ENCODE assay signal across 8 mouse cellular contexts in the genomic region with DNA sequence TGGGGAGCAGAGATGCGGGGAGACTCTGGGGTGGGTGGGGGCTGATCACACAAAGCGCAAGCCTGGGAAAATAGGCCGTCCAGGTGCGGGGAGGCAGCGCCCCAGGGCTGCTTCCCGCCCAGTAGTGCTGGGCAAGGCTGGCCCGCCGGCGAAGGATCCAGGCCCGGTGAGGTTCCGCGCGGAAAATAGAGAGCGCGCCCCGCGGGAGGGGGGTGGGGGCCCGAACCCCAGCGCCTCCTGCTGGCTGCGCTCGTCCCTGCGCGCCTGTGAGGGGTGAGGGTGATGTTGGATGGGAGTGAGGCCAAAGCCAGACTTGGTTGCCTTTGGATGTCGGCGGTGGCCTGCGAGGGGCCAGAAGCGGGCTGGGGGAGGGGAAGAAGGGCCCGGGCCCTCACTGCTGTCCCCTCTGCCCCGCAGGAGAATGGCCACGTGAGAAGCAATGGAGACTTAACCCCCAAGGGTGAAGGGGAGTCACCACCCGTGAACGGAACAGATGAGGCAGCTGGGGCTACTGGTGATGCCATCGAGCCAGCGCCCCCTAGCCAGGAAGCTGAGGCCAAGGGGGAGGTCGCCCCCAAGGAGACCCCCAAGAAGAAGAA. TPM values are rescaled to one million over a fixed set of nuclear protein-coding genes. Genes with fewer than 3 reads are reported as not detected.
DNase-seq lines count a peak whose midpoint lies in the region; ATAC-seq and TF ChIP-seq lines count a peak whose summit lies in the region.

No protein-coding gene starts in this region.

- ATAC-seq in intestine, postnatal 0 days: peak; percentile 58
- ATAC-seq in lung, postnatal 0 days: peak; percentile 66

- TF ChIP-seq CTCF in brain, embryonic 14.5 days (IDR thresholded peaks at IDR 0.05; ENCODE audit: borderline replicate concordance, extremely low read depth, insufficient read depth, insufficient read length): peak; percentile 82
- TF ChIP-seq CTCF in intestine, postnatal 0 days (IDR thresholded peaks at IDR 0.05; ENCODE audit: low read depth): peak; percentile 89
- peak; percentile 90 for TF ChIP-seq CTCF in lung, postnatal 0 days (IDR thresholded peaks at IDR 0.05)

- H3K4me3 ChIP-seq in intestine, postnatal 0 days (ENCODE audit: low read depth, low read length): peak overlapping the region; percentile 84
- peak overlapping the region; percentile 91 for H3K4me3 ChIP-seq in lung, postnatal 0 days (ENCODE audit: low read depth, low read length)

- peak overlapping the region; percentile 76 for H3K27ac ChIP-seq in intestine, postnatal 0 days (ENCODE audit: low read depth, low read length)
- H3K27ac ChIP-seq in lung, postnatal 0 days (ENCODE audit: low read length): peak overlapping the region; percentile 80

- H3K4me1 ChIP-seq in intestine, postnatal 0 days (replicated peaks; ENCODE audit: control insufficient read depth, insufficient read depth, low read length): 0 out of 2 replicates have a peak, but pooled peaks cover under 1% of the 10 kb centered on the region
- H3K4me1 ChIP-seq in lung, postnatal 0 days (ENCODE audit: insufficient read depth, low read depth, low read length): no peaks in the 10 kb centered on the region

- TF ChIP-seq POLR2A in brain, embryonic 14.5 days (IDR thresholded peaks at IDR 0.05; ENCODE audit: borderline replicate concordance, extremely low read depth, insufficient read depth, insufficient read length, poor library complexity, severe bottlenecking): no peak

- peaks cover 26% of the 10 kb centered on the region for H3K36me3 ChIP-seq in intestine, postnatal 0 days (ENCODE audit: control insufficient read depth, insufficient read depth)
- no peaks in the 10 kb centered on the region for H3K36me3 ChIP-seq in lung, postnatal 0 days (ENCODE audit: insufficient read depth, low read length)

- H3K27me3 ChIP-seq in intestine, postnatal 0 days (replicated peaks; ENCODE audit: control insufficient read depth, insufficient read depth, low read length): no peaks in the 10 kb centered on the region
- no peaks in the 10 kb centered on the region for H3K27me3 ChIP-seq in lung, postnatal 0 days (replicated peaks; ENCODE audit: insufficient read depth, low read length)

- no peak for TF ChIP-seq EP300 in lung, postnatal 0 days (IDR thresholded peaks at IDR 0.05)

- DNase-seq in left cerebral cortex, postnatal 14 days (ENCODE audit: low spot score in 2 of 2): peak; percentile 52 to 68
- no peak for DNase-seq in left cerebral cortex, adult 11 months (ENCODE audit: low spot score)
- DNase-seq in brain, embryonic 14.5 days (ENCODE audit: low read depth): peak; percentile 78
- DNase-seq in gastrocnemius, postnatal 4 days (ENCODE audit: low spot score in 2 of 2): peak; percentile 58 to 72
- DNase-seq in lung, postnatal 0 days (ENCODE audit: low spot score): peak; percentile 67
- DNase-seq in ovary, postnatal 36 days (ENCODE audit: low spot score): peak; percentile 73
- peak; percentile 72 for DNase-seq in urinary bladder, postnatal 14 days (ENCODE audit: low spot score)

- H3K9me3 ChIP-seq in intestine, postnatal 0 days (ENCODE audit: control insufficient read depth): no peaks in the 10 kb centered on the region
- no peaks in the 10 kb centered on the region for H3K9me3 ChIP-seq in lung, postnatal 0 days (ENCODE audit: low read length)

- H3K4me2 ChIP-seq in intestine, postnatal 0 days (replicated peaks; ENCODE audit: low read depth): peak overlapping the region; percentile 99
- H3K4me2 ChIP-seq in lung, postnatal 0 days (replicated peaks; ENCODE audit: low read depth, low read length): peak overlapping the region; percentile 98

- WGBS in intestine, postnatal 0 days: under 1% methylated on average over 33 of the region's 35 CpGs
- 0% methylated on average over 25 of the region's 35 CpGs for WGBS in lung, postnatal 0 days

- H3K9ac ChIP-seq in intestine, postnatal 0 days (ENCODE audit: low read depth, low read length): peak overlapping the region; percentile 84
- peak overlapping the region; percentile 87 for H3K9ac ChIP-seq in lung, postnatal 0 days (replicated peaks; ENCODE audit: low read depth)

- intact Hi-C loops in left cerebral cortex, postnatal 14 days (cut with DNase I): loop anchor here (1.0 kb wide), 1 partner anchor 19 kb away; no protein-coding TSS in a partner anchor

RNA-seq across cellular contexts. Expression of gene Marcksl1, which starts 1.0 kb away (rescaled TPM):
- total RNA-seq in left cerebral cortex, postnatal 14 days (2021): 100 to 1,000 TPM; 538 to 599 TPM
- polyA plus RNA-seq in brain, embryonic 14.5 days (2012; rRNA removed): 1,642 and 1,750 TPM in 2 replicates
- total RNA-seq in gastrocnemius, postnatal 4 days (2021): 10 to 100 TPM; 63.2 to 63.9 TPM
- polyA plus RNA-seq in intestine, postnatal 0 days (2015; fragmentation: Nextera tagmentation; extraction: Ambion mirVana): 126 and 142 TPM in 2 replicates
- 175 and 224 TPM in 2 replicates for polyA plus RNA-seq in lung, postnatal 0 days (2015; fragmentation: Nextera tagmentation; extraction: Ambion mirVana)

RNA-seq across cellular contexts. Expression of gene Fam229a, which starts 23.4 kb away (rescaled TPM):
- under 1 TPM in 1 of 2 experiments, not detected in 1; 0.87 TPM for total RNA-seq in left cerebral cortex, postnatal 14 days (2021)
- polyA plus RNA-seq in brain, embryonic 14.5 days (2012; rRNA removed): 0.18 and 0.26 TPM in 2 replicates
- total RNA-seq in gastrocnemius, postnatal 4 days (2021): not detected
- polyA plus RNA-seq in intestine, postnatal 0 days (2015; fragmentation: Nextera tagmentation; extraction: Ambion mirVana): 0.22 TPM in 1 of 2 replicates, not detected in the other
- 0.89 and 2.5 TPM in 2 replicates for polyA plus RNA-seq in lung, postnatal 0 days (2015; fragmentation: Nextera tagmentation; extraction: Ambion mirVana)

RNA-seq across cellular contexts. Expression of gene Tssk3, which starts 23.6 kb away (rescaled TPM):
- total RNA-seq in left cerebral cortex, postnatal 14 days (2021): under 1 TPM; 0.29 to 0.44 TPM
- 0.14 and 0.18 TPM in 2 replicates for polyA plus RNA-seq in brain, embryonic 14.5 days (2012; rRNA removed)
- not detected for total RNA-seq in gastrocnemius, postnatal 4 days (2021)
- not detected in 2 replicates for polyA plus RNA-seq in intestine, postnatal 0 days (2015; fragmentation: Nextera tagmentation; extraction: Ambion mirVana)
- 0.11 and 0.12 TPM in 2 replicates for polyA plus RNA-seq in lung, postnatal 0 days (2015; fragmentation: Nextera tagmentation; extraction: Ambion mirVana)

RNA-seq across cellular contexts. Expression of gene Hdac1, which starts 28.1 kb away (rescaled TPM):
- total RNA-seq in left cerebral cortex, postnatal 14 days (2021): 10 to 100 TPM; 27.2 to 30.2 TPM
- 110 and 142 TPM in 2 replicates for polyA plus RNA-seq in brain, embryonic 14.5 days (2012; rRNA removed)
- 10 to 100 TPM; 39.5 to 42.1 TPM for total RNA-seq in gastrocnemius, postnatal 4 days (2021)
- polyA plus RNA-seq in intestine, postnatal 0 days (2015; fragmentation: Nextera tagmentation; extraction: Ambion mirVana): 89.9 and 91.7 TPM in 2 replicates
- 101 and 110 TPM in 2 replicates for polyA plus RNA-seq in lung, postnatal 0 days (2015; fragmentation: Nextera tagmentation; extraction: Ambion mirVana)

RNA-seq across cellular contexts. Expression of gene Bsdc1, which starts 53.0 kb away (rescaled TPM):
- 10 to 100 TPM; 48.2 to 52.0 TPM for total RNA-seq in left cerebral cortex, postnatal 14 days (2021)
- 17.5 and 29.2 TPM in 2 replicates for polyA plus RNA-seq in brain, embryonic 14.5 days (2012; rRNA removed)
- 10 to 100 TPM; 32.2 to 35.2 TPM for total RNA-seq in gastrocnemius, postnatal 4 days (2021)
- 23.6 and 24.8 TPM in 2 replicates for polyA plus RNA-seq in intestine, postnatal 0 days (2015; fragmentation: Nextera tagmentation; extraction: Ambion mirVana)
- 29.0 TPM in 2 replicates for polyA plus RNA-seq in lung, postnatal 0 days (2015; fragmentation: Nextera tagmentation; extraction: Ambion mirVana)
